Mouse (Mus musculus) E14TG2a.4 (cell line): ENCODE measurements around the gene Adgb.

Source experiments
- H3K27me3 ChIP-seq: 2 replicates; pipeline ENCODE4 v1.6.1; 2014; ENCODE audit warnings: low read length, control low read depth; ENCODE audit not compliant: insufficient read depth
- H3K36me3 ChIP-seq: 2 replicates; pipeline ENCODE4 v1.6.1; 2014; ENCODE audit warnings: low read length, control low read depth; ENCODE audit not compliant: insufficient read depth
- H3K4me1 ChIP-seq: replicated peaks from 2 replicates; pipeline ENCODE4 v1.6.1; 2014; ENCODE audit warnings: low read depth, low read length, control low read depth
- H3K4me3 ChIP-seq: replicated peaks from 2 replicates; pipeline ENCODE4 v1.5.1; 2014; ENCODE audit warnings: mild to moderate bottlenecking, low read length
- H3K9me3 ChIP-seq: 2 replicates; pipeline ENCODE4 v1.6.1; 2014; ENCODE audit warnings: low read length, control low read depth
- CTCF ChIP-seq: conservative IDR thresholded peaks from 2 replicates; pipeline ENCODE4 v1.5.1; 2014; ENCODE audit warnings: low read length
- NANOG ChIP-seq: IDR thresholded peaks from 2 replicates; pipeline ENCODE4 v1.6.1; 2014; ENCODE audit warnings: borderline replicate concordance, low read length, mixed read lengths
- POU5F1 ChIP-seq: IDR thresholded peaks from 2 replicates; pipeline ENCODE4 v1.6.1; 2014; ENCODE audit warnings: low read length, borderline replicate concordance

Gene Adgb

GRCm38 (mm10) chr10:10395784-10396481 lies 76.2 kb downstream of the Adgb start:
- H3K4me1 ChIP-seq = no peaks in the 10 kb centered on the region
- no peaks in the 10 kb centered on the region for H3K36me3 ChIP-seq
- TF ChIP-seq NANOG = no peak
- TF ChIP-seq CTCF = no peak
- TF ChIP-seq POU5F1 = no peak
- no peak overlapping the region for H3K4me3 ChIP-seq
- H3K9me3 ChIP-seq = no peaks in the 10 kb centered on the region
- no peaks in the 10 kb centered on the region for H3K27me3 ChIP-seq

- Histone ChIP-seq H3K4me3 (no peak overlapping the region), H3K36me3 (no peaks in the 10 kb centered on the region), H3K9me3 (peaks cover 2% of the 10 kb centered on the region), H3K4me1 (no peaks in the 10 kb centered on the region), H3K27me3 (no peaks in the 10 kb centered on the region)
- TF ChIP-seq POU5F1 = no peak
- TF ChIP-seq NANOG = no peak
- TF ChIP-seq CTCF = no peak
These were observed 97.5 kb downstream of the Adgb start for GRCm38 (mm10) chr10:10374629-10375028.

- H3K27me3 ChIP-seq = no peaks in the 10 kb centered on the region
- H3K36me3 ChIP-seq = no peaks in the 10 kb centered on the region
- H3K9me3 ChIP-seq = no peaks in the 10 kb centered on the region
- H3K4me3 ChIP-seq = no peak overlapping the region
- no peaks in the 10 kb centered on the region for H3K4me1 ChIP-seq
- no peak for TF ChIP-seq POU5F1
- TF ChIP-seq CTCF = no peak
- TF ChIP-seq NANOG = no peak
These were observed 108.1 kb downstream of the Adgb start for GRCm38 (mm10) chr10:10364025-10364424.

GRCm38 (mm10) chr10:10355605-10356227 lies 116.4 kb downstream of the Adgb start:
- TF ChIP-seq POU5F1 (no peak), NANOG (no peak), CTCF (peak; percentile 39)
- Histone ChIP-seq H3K4me3 (no peak overlapping the region), H3K36me3 (no peaks in the 10 kb centered on the region), H3K4me1 (no peaks in the 10 kb centered on the region), H3K9me3 (no peaks in the 10 kb centered on the region), H3K27me3 (no peaks in the 10 kb centered on the region)

- H3K9me3 ChIP-seq = no peaks in the 10 kb centered on the region
- no peaks in the 10 kb centered on the region for H3K36me3 ChIP-seq
- TF ChIP-seq NANOG = no peak
- TF ChIP-seq POU5F1 = no peak
- TF ChIP-seq CTCF = no peak
- no peak overlapping the region for H3K4me3 ChIP-seq
- H3K4me1 ChIP-seq = no peaks in the 10 kb centered on the region
- H3K27me3 ChIP-seq = no peaks in the 10 kb centered on the region
These were observed 119.9 kb downstream of the Adgb start for GRCm38 (mm10) chr10:10352184-10352583.

- H3K27me3 ChIP-seq = no peaks in the 10 kb centered on the region
- no peak for TF ChIP-seq NANOG
These were observed 121.6 kb downstream of the Adgb start for GRCm38 (mm10) chr10:10350550-10350949.

GRCm38 (mm10) chr10:10343930-10344329 lies 128.2 kb downstream of the Adgb start:
- no peaks in the 10 kb centered on the region for H3K27me3 ChIP-seq
- no peaks in the 10 kb centered on the region for H3K9me3 ChIP-seq
- no peaks in the 10 kb centered on the region for H3K36me3 ChIP-seq
- H3K4me3 ChIP-seq = no peak overlapping the region
- no peaks in the 10 kb centered on the region for H3K4me1 ChIP-seq
- TF ChIP-seq NANOG (no peak), POU5F1 (no peak), CTCF (no peak)

More at GRCm38 (mm10) chr10:10350550-10350949, 121.6 kb downstream of the Adgb start:
- no peak overlapping the region for H3K4me3 ChIP-seq
- H3K9me3 ChIP-seq = no peaks in the 10 kb centered on the region
- no peaks in the 10 kb centered on the region for H3K36me3 ChIP-seq
- no peaks in the 10 kb centered on the region for H3K4me1 ChIP-seq

GRCm38 (mm10) chr10:10325560-10325959 lies 146.6 kb downstream of the Adgb start:
- no peaks in the 10 kb centered on the region for H3K36me3 ChIP-seq
- TF ChIP-seq NANOG = no peak
- no peak for TF ChIP-seq POU5F1
- no peak for TF ChIP-seq CTCF
- peaks cover 2% of the 10 kb centered on the region; the same call in 1 of the 2 replicates for H3K4me1 ChIP-seq
- H3K9me3 ChIP-seq = no peaks in the 10 kb centered on the region
- H3K27me3 ChIP-seq = no peaks in the 10 kb centered on the region
- H3K4me3 ChIP-seq = no peak overlapping the region

- Histone ChIP-seq H3K4me1 (peaks cover 2% of the 10 kb centered on the region; the same call in 1 of the 2 replicates), H3K9me3 (no peaks in the 10 kb centered on the region), H3K36me3 (no peaks in the 10 kb centered on the region), H3K4me3 (no peak overlapping the region), H3K27me3 (no peaks in the 10 kb centered on the region; the same call in 1 of the 2 replicates)
- no peak for TF ChIP-seq NANOG
- no peak for TF ChIP-seq POU5F1
- no peak for TF ChIP-seq CTCF
These were observed 149.2 kb downstream of the Adgb start for GRCm38 (mm10) chr10:10322961-10323360.
